Mouse (Mus musculus) ES-Bruce4 (cell line): Measurements from ENCODE around the gene Hormad2.

Source experiments
- CTCF ChIP-seq: IDR thresholded peaks from one replicate; pipeline ENCODE4 v1.8.1; 2011; ENCODE audit warnings: low read depth, low read length
- POLR2A ChIP-seq: IDR thresholded peaks from one replicate; pipeline ENCODE4 v1.8.1; 2011; ENCODE audit warnings: low read length; ENCODE audit not compliant: insufficient read depth

DNA sequence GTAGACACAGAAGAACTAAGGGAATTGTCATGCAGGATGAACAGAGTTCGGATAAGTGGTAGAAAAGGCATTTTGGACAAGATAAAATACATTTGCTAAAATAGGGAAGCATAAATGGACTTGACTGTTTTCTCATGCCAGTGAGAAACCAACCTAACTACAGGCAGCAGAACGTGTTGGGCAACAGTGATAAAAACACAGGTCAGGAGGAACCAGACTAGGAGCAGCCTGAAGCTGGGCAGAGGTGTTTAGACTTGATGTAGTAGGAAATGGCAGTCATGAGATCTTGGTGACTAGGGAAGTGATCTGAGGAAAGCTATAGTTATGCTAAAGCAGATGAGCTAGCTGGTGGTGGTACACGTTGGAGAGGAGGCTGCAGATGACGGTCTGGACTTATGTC lies 61.0 kb downstream of the Hormad2 start:
- no peak for TF ChIP-seq POLR2A
- no peak for TF ChIP-seq CTCF
